Mouse (Mus musculus) spleen, adult 18-20 months (tissue): ENCODE results near the gene Gm5458.
"Not testable (repeated sequence)": the region's sequence is repeated elsewhere in the genome, so short reads cannot be mapped to it uniquely, and the experiment has no call there.

Experiments
- DNase-seq, 2 experiments: peaks; one replicate each; pipeline ENCODE4 v3.0.0; 2022; ENCODE audit warnings: mixed read lengths in 2 of 2

Gm5458 gene

GRCm38 (mm10) chr14:19602481-19602880, at the start of gene Gm5458:
TSS of gene Gm5458 (minus strand) at chr14:19602581.
- DNase-seq: not testable (repeated sequence)

GRCm38 (mm10) chr14:19646232-19646631, 43.9 kb upstream of the Gm5458 start:
- no peak for DNase-seq

DNA sequence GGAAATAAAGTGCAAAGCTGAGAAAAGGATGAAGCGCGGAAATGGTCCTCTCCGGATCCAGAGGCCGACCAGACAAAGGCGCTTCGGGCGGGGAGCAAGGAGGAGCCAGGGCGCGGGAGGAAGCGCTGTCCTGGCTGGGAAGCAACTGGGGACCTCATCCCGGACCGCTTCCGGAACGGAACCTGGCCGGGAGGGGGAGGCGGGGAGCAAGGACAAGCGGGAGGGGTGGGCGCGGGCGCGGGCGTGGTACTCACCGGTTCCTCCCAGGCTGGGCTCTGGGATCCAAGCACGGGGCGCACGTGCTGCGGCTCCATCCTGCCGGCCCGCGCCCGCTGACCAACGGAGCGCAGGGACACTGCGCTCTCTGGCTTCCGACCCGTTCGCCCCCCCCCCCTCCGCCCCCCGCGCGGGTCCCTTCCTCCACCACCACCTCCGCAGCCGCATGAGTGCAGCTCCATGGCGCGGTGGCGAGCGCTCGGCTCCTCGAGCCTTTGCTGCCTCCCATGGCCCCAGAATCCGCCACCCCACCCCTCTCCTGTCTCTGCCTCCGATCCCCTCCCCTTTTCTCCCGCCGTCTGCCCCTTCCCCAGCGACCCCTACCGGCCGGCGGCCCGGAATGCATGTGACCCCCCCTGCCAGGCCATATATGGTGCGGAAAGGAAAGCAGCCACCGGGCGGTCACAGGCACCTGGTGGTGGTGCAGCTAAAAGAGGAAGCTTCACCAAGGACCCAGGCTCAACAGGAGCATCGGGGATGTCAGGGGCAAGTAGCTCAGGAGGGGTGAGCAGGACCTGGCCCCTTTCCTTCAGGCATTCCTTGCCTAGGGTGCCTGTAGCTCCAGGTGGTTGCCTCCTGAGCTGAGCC, 17.3 kb downstream of the Gm5458 start, which contains the start of gene Gm2237:
Gene Gm2237, minus strand, starts transcription at position 332 of the 864 bp plus-strand sequence.
- DNase-seq: peak; percentile 8 to 13

GRCm38 (mm10) chr14:19549863-19550262, 52.5 kb downstream of the Gm5458 start, which contains the start of gene Gm2244:
TSS of gene Gm2244 (minus strand) at chr14:19549963.
- not testable (repeated sequence) for DNase-seq
